Mouse (Mus musculus) kidney, embryonic 15.5 days (tissue): ENCODE measurements around the gene Gal. TPM values are rescaled to one million over a fixed set of nuclear protein-coding genes. Genes with fewer than 3 reads are reported as not detected.

ENCODE experiments used
- ATAC-seq: fragments of 200-750 bp; cut with Nextera tagmentation; replicated peaks from 2 replicates; pipeline ENCODE4 v1.8.0; 2017; ENCODE audit warnings: moderate TSS enrichment; ENCODE audit not compliant: low FRiP score
- H3K27ac ChIP-seq: fragments of 300-500 bp; sonication (generic); 2 replicates; pipeline ENCODE4 v1.5.1; 2015; ENCODE audit warnings: mild to moderate bottlenecking, inconsistent platforms
- H3K27me3 ChIP-seq: fragments of 300-500 bp; sonication (generic); 2 replicates; pipeline ENCODE4 v1.6.1; 2015; ENCODE audit warnings: inconsistent platforms
- H3K36me3 ChIP-seq: fragments of 300-500 bp; sonication (generic); 2 replicates; pipeline ENCODE4 v1.6.1; 2015; ENCODE audit warnings: inconsistent platforms
- H3K4me1 ChIP-seq: fragments of 300-500 bp; sonication (generic); 2 replicates; pipeline ENCODE4 v1.6.1; 2015; ENCODE audit warnings: inconsistent platforms
- H3K4me2 ChIP-seq: fragments of 300-500 bp; sonication (generic); 2 replicates; pipeline ENCODE4 v1.6.1; 2015; ENCODE audit warnings: moderate library complexity, mild to moderate bottlenecking, inconsistent platforms
- H3K4me3 ChIP-seq: fragments of 300-500 bp; sonication (generic); replicated peaks from 2 replicates; pipeline ENCODE4 v1.5.1; 2015; ENCODE audit warnings: mild to moderate bottlenecking, inconsistent platforms
- H3K9ac ChIP-seq: fragments of 300-500 bp; sonication (generic); 2 replicates; pipeline ENCODE4 v1.6.1; 2015; ENCODE audit warnings: mild to moderate bottlenecking, inconsistent platforms
- H3K9me3 ChIP-seq: fragments of 300-500 bp; sonication (generic); replicated peaks from 2 replicates; pipeline ENCODE4 v1.6.1; 2016; ENCODE audit warnings: inconsistent platforms
- WGBS: fragments of 180-500 bp; shearing (Covaris S2); methylation state at CpG from one replicate; pipeline ENCODE4 v1.1.7; 2015; ENCODE audit warnings: mixed read lengths; 5-methylcytosine and 5-hydroxymethylcytosine counted together
- polyA plus RNA-seq: library from polyadenylated mRNA; unstranded; fragments of >200 nt; fragmentation: Nextera tagmentation; extraction: Ambion mirVana; gene quantifications from 2 replicates; pipeline ENCODE4 v1.2.1, GENCODE M21; 2015

The Gal gene
- polyA plus RNA-seq, 1 experiment from 2014 or later: 1.2 TPM

GRCm38 (mm10) chr19:3405531-3406281, 8.6 kb downstream of the Gal start:
- H3K27ac ChIP-seq: no peak overlapping the region
- no peak for ATAC-seq
- H3K27me3 ChIP-seq: no peaks in the 10 kb centered on the region
- no peak overlapping the region for H3K9ac ChIP-seq
- no peaks in the 10 kb centered on the region for H3K4me1 ChIP-seq
- H3K4me3 ChIP-seq: no peak overlapping the region
- 56% methylated on average over 1 of the region's 1 CpGs for WGBS
- H3K9me3 ChIP-seq: no peaks in the 10 kb centered on the region
- no peak overlapping the region for H3K4me2 ChIP-seq
- no peaks in the 10 kb centered on the region for H3K36me3 ChIP-seq

GRCm38 (mm10) chr19:3404030-3404429, 10.3 kb downstream of the Gal start:
- 89% methylated on average over 7 of the region's 7 CpGs for WGBS
- H3K4me2 ChIP-seq: no peak overlapping the region
- no peak overlapping the region for H3K9ac ChIP-seq
- no peaks in the 10 kb centered on the region for H3K27me3 ChIP-seq
- H3K4me3 ChIP-seq: no peak overlapping the region
- no peak overlapping the region for H3K27ac ChIP-seq
- H3K36me3 ChIP-seq: no peaks in the 10 kb centered on the region
- H3K9me3 ChIP-seq: no peaks in the 10 kb centered on the region
- H3K4me1 ChIP-seq: peaks cover 4% of the 10 kb centered on the region; the same call in 1 of the 2 replicates
- ATAC-seq: no peak

GRCm38 (mm10) chr19:3402390-3402789, 12.0 kb downstream of the Gal start:
- H3K36me3 ChIP-seq: no peaks in the 10 kb centered on the region
- H3K4me3 ChIP-seq: no peak overlapping the region
- H3K9ac ChIP-seq: no peak overlapping the region
- no peaks in the 10 kb centered on the region for H3K9me3 ChIP-seq
- WGBS: 83% methylated on average over 6 of the region's 6 CpGs
- peaks cover 4% of the 10 kb centered on the region; the same call in 1 of the 2 replicates for H3K4me1 ChIP-seq
- no peaks in the 10 kb centered on the region for H3K27me3 ChIP-seq
- no peak overlapping the region for H3K4me2 ChIP-seq
- ATAC-seq: no peak
- no peak overlapping the region for H3K27ac ChIP-seq

GRCm38 (mm10) chr19:3401943-3402342, 12.4 kb downstream of the Gal start:
- Histone ChIP-seq H3K4me3 (no peak overlapping the region), H3K36me3 (no peaks in the 10 kb centered on the region), H3K4me1 (peaks cover 4% of the 10 kb centered on the region; the same call in 1 of the 2 replicates), H3K9me3 (no peaks in the 10 kb centered on the region), H3K27me3 (no peaks in the 10 kb centered on the region), H3K9ac (no peak overlapping the region), H3K27ac (no peak overlapping the region), H3K4me2 (no peak overlapping the region)
- ATAC-seq: no peak
- 53% methylated on average over 7 of the region's 7 CpGs for WGBS

DNA sequence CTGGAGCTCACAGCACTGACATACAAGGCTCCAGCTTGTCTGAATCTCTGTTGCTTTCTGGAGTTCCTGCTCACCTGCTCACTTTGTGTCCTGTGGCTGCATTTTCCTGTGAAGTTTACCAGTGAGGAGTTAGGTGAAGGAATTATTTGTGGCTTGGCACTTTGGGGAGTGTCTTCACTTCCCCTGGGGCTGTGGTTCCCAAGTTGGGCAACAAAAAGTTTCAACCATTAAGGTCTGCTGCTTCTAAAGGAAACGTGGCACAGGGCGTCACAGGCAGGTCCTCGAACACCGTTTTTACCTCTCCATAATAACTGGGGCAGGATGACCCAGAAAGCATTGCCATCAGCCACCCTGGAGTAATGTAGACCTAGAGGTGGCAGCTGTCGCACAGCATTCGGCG, 12.8 kb downstream of the Gal start:
- no peaks in the 10 kb centered on the region for H3K36me3 ChIP-seq
- H3K9me3 ChIP-seq: no peaks in the 10 kb centered on the region
- H3K4me3 ChIP-seq: no peak overlapping the region
- WGBS: 88% methylated on average over 7 of the region's 7 CpGs
- no peak for ATAC-seq
- H3K27ac ChIP-seq: no peak overlapping the region
- H3K4me2 ChIP-seq: no peak overlapping the region
- no peaks in the 10 kb centered on the region for H3K27me3 ChIP-seq
- H3K4me1 ChIP-seq: peaks cover 4% of the 10 kb centered on the region; the same call in 1 of the 2 replicates
- no peak overlapping the region for H3K9ac ChIP-seq

DNA sequence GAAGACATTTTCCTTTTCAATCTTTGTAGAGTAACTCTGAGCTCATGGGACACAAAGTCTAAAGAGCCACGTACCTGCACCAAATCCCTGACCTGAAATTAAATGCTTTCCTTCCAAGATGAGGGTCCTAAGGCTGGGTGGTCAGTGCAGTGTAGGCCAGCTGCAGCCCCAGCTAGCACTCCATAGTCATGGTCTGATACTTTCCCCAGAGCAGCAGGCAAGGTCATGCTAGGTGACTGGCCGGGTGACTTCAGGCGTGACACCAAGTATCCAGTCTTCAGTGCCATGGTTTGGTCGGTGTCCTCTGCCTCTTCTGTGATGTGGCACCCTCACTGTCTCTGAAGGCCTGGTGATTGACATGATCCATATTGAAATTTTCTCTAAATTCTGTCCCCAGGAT, 14.3 kb downstream of the Gal start:
- WGBS: 58% methylated on average over 4 of the region's 4 CpGs
- H3K9ac ChIP-seq: no peak overlapping the region
- H3K4me2 ChIP-seq: no peak overlapping the region
- H3K9me3 ChIP-seq: no peaks in the 10 kb centered on the region
- peaks cover 4% of the 10 kb centered on the region; the same call in 1 of the 2 replicates for H3K4me1 ChIP-seq
- H3K27me3 ChIP-seq: no peaks in the 10 kb centered on the region
- no peak overlapping the region for H3K4me3 ChIP-seq
- ATAC-seq: peak; percentile 71
- no peaks in the 10 kb centered on the region for H3K36me3 ChIP-seq
- no peak overlapping the region for H3K27ac ChIP-seq

GRCm38 (mm10) chr19:3394216-3394615, 20.1 kb downstream of the Gal start:
- Histone ChIP-seq H3K27ac (no peak overlapping the region), H3K36me3 (no peaks in the 10 kb centered on the region), H3K9me3 (no peaks in the 10 kb centered on the region), H3K4me1 (peaks cover 2% of the 10 kb centered on the region; the same call in 1 of the 2 replicates), H3K9ac (no peak overlapping the region), H3K4me2 (no peak overlapping the region), H3K27me3 (no peaks in the 10 kb centered on the region), H3K4me3 (no peak overlapping the region)
- 77% methylated on average over 3 of the region's 3 CpGs for WGBS
- ATAC-seq: no peak

DNA sequence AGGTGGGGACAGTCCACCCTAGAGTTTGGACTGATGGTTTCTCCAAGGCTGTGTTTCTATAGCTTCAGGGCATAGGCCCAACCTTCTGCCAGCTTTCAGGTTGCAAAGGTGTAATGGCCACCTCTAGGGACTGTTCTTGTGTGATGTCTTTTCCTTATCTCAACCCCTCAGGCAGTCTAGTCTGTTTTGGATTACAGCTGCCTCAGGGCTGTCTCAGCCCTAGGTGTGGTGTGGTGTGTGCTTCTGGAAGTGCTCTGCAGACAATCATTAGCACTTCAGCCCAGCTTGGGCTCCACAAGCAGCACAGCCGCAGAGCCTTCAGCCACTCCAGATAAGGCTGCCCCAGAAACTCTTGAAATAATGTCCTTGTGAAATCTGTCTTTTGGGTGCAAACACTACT, 22.0 kb downstream of the Gal start:
- H3K4me1 ChIP-seq: peaks cover 10% of the 10 kb centered on the region; the same call in 1 of the 2 replicates
- ATAC-seq: no peak
- H3K9ac ChIP-seq: no peak overlapping the region
- no peak overlapping the region for H3K27ac ChIP-seq
- H3K9me3 ChIP-seq: no peaks in the 10 kb centered on the region
- no peak overlapping the region for H3K4me2 ChIP-seq
- WGBS: 76% methylated on average over 1 of the region's 1 CpGs
- H3K4me3 ChIP-seq: no peak overlapping the region
- no peaks in the 10 kb centered on the region for H3K27me3 ChIP-seq
- no peaks in the 10 kb centered on the region for H3K36me3 ChIP-seq

- Histone ChIP-seq H3K36me3 (peaks cover 12% of the 10 kb centered on the region), H3K4me3 (peak overlapping the region; percentile 55), H3K4me2 (peak overlapping the region; percentile 98), H3K27ac (no peak overlapping the region), H3K4me1 (peaks cover 10% of the 10 kb centered on the region; the same call in 1 of the 2 replicates), H3K27me3 (no peaks in the 10 kb centered on the region), H3K9me3 (no peaks in the 10 kb centered on the region), H3K9ac (peak overlapping the region; percentile 52)
- WGBS: under 1% methylated on average over 43 of the region's 43 CpGs
- peak; percentile 94 for ATAC-seq
These were observed 25.3 kb downstream of the Gal start for GRCm38 (mm10) chr19:3389089-3389488.

- Histone ChIP-seq H3K4me1 (peaks cover 10% of the 10 kb centered on the region; the same call in 1 of the 2 replicates), H3K4me2 (peak within 1 kb of the TSS; percentile 98), H3K9me3 (no peaks in the 10 kb centered on the region), H3K27me3 (no peaks in the 10 kb centered on the region), H3K27ac (no peak within 1 kb of the TSS), H3K9ac (peak within 1 kb of the TSS; percentile 52), H3K36me3 (peaks cover 17% of the 10 kb centered on the region), H3K4me3 (peak within 1 kb of the TSS; percentile 55)
- ATAC-seq: peak; percentile 92
- 1% methylated on average over 33 of the region's 33 CpGs for WGBS
These were observed 25.7 kb downstream of the Gal start, which contains the start of gene Tesmin for GRCm38 (mm10) chr19:3388629-3389057. TSS of gene Tesmin (plus strand) at chr19:3388857.

GRCm38 (mm10) chr19:3388061-3388460, 26.3 kb downstream of the Gal start:
- no peaks in the 10 kb centered on the region for H3K27me3 ChIP-seq
- H3K4me2 ChIP-seq: no peak overlapping the region
- no peaks in the 10 kb centered on the region for H3K9me3 ChIP-seq
- ATAC-seq: no peak
- H3K27ac ChIP-seq: no peak overlapping the region
- H3K9ac ChIP-seq: no peak overlapping the region
- WGBS: 72% methylated on average over 6 of the region's 6 CpGs
- peaks cover 19% of the 10 kb centered on the region for H3K36me3 ChIP-seq
- H3K4me1 ChIP-seq: peaks cover 10% of the 10 kb centered on the region; the same call in 1 of the 2 replicates
- H3K4me3 ChIP-seq: no peak overlapping the region

GRCm38 (mm10) chr19:3378614-3379013, 35.7 kb downstream of the Gal start:
- H3K27ac ChIP-seq: no peak overlapping the region
- H3K4me1 ChIP-seq: no peaks in the 10 kb centered on the region
- H3K4me3 ChIP-seq: no peak overlapping the region
- no peaks in the 10 kb centered on the region for H3K27me3 ChIP-seq
- no peak overlapping the region for H3K9ac ChIP-seq
- H3K9me3 ChIP-seq: no peaks in the 10 kb centered on the region
- H3K4me2 ChIP-seq: no peak overlapping the region
- no peak for ATAC-seq
- H3K36me3 ChIP-seq: peaks cover 58% of the 10 kb centered on the region
- WGBS: 91% methylated on average over 3 of the region's 3 CpGs
